Comparison of ENCODE assay signal across 8 mouse cellular contexts in the genomic region with DNA sequence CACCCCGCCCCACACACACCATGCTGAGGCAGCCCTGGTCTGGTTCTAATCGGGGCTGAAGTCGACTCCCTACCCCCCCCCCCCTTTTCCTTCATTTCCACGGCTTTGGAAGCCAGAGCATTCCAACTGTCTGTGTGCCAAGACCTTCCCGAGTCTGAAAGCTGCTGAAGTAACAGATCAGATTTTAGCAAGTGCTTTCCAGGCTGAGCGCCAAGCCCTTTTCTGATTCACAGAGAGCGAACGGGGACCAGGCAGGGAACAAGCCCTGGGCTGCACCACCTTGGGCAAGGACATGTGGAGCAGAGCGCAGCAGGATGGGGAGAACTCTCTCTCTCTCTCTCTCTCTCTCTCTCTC. TPM values are rescaled to one million over a fixed set of nuclear protein-coding genes. Genes with fewer than 3 reads are reported as not detected.
DNase-seq lines count a peak whose midpoint lies in the region; ATAC-seq lines count a peak whose summit lies in the region.

No protein-coding gene starts in this region.

- H3K27ac ChIP-seq in hindbrain, embryonic 14.5 days: no peak overlapping the region; the same call in 1 of the 2 replicates

- WGBS in hindbrain, embryonic 14.5 days: 6% methylated on average over 7 of the region's 9 CpGs

- peak overlapping the region; percentile 67 for H3K4me3 ChIP-seq in hindbrain, embryonic 14.5 days (replicated peaks; ENCODE audit: low read length)

- H3K4me2 ChIP-seq in hindbrain, embryonic 14.5 days (replicated peaks): peak overlapping the region; percentile 67

- peak; percentile 83 to 94 for DNase-seq in adrenal gland, adult (ENCODE audit: inconsistent age in 2 of 2, low spot score in 1 of 2)
- peak; percentile 63 for DNase-seq in cerebellum, adult 9-11 months
- peak; percentile 70 to 84 for DNase-seq in gastrocnemius, adult 8-10 months (ENCODE audit: low spot score in 2 of 2)
- peak; percentile 78 for DNase-seq in hindbrain, embryonic 14.5 days (ENCODE audit: low spot score)
- peak; percentile 35 to 73 for DNase-seq in layer of hippocampus, postnatal 25 days (ENCODE audit: extremely low spot score in 1 of 2, low spot score in 1 of 2)
- DNase-seq in lung, postnatal 4 days: peak; percentile 77 to 84
- DNase-seq in testis, postnatal 14 days (ENCODE audit: low spot score): peak; percentile 72
- DNase-seq in spleen, adult 12 weeks (ENCODE audit: low spot score): no peak

- H3K4me1 ChIP-seq in hindbrain, embryonic 14.5 days (replicated peaks; ENCODE audit: control insufficient read depth, insufficient read depth, low read length): peaks cover 26% of the 10 kb centered on the region

- peak; percentile 31; the same call in 1 of the 2 replicates for ATAC-seq in hindbrain, embryonic 14.5 days (ENCODE audit: low FRiP score)

- 0 out of 2 replicates have a peak, but pooled peaks cover 13% of the 10 kb centered on the region for H3K27me3 ChIP-seq in hindbrain, embryonic 14.5 days (ENCODE audit: control insufficient read depth, insufficient read depth, low read length)

- no peak overlapping the region for H3K9ac ChIP-seq in hindbrain, embryonic 14.5 days

- H3K36me3 ChIP-seq in hindbrain, embryonic 14.5 days (replicated peaks; ENCODE audit: control insufficient read depth, insufficient read depth): peaks cover 19% of the 10 kb centered on the region

- no peaks in the 10 kb centered on the region for H3K9me3 ChIP-seq in hindbrain, embryonic 14.5 days (ENCODE audit: control insufficient read depth, low read length)

RNA-seq across cellular contexts. Expression of a gene that starts 1.1 kb away (rescaled TPM):
- 1 to 10 TPM in 2 of 4 experiments, under 1 TPM in 2; 0.54 to 2.1 (median 0.94) TPM for total RNA-seq in gastrocnemius, adult 8-10 months (2022)
- 9.0 and 10.1 TPM in 2 replicates for polyA plus RNA-seq in hindbrain, embryonic 14.5 days (2014; fragmentation: Nextera tagmentation; extraction: Ambion mirVana)
- 1 to 10 TPM; 3.9 to 4.3 TPM for total RNA-seq in layer of hippocampus, postnatal 25 days (2021)

RNA-seq across cellular contexts. Expression of a gene that starts 16.9 kb away (rescaled TPM):
- total RNA-seq in gastrocnemius, adult 8-10 months (2022): 100 to 1,000 TPM; 118 to 161 (median 130) TPM
- polyA plus RNA-seq in hindbrain, embryonic 14.5 days (2014; fragmentation: Nextera tagmentation; extraction: Ambion mirVana): 418 and 450 TPM in 2 replicates
- 100 to 1,000 TPM; 167 to 170 TPM for total RNA-seq in layer of hippocampus, postnatal 25 days (2021)

RNA-seq across cellular contexts. Expression of a gene that starts 57.3 kb away (rescaled TPM):
- not detected for total RNA-seq in gastrocnemius, adult 8-10 months (2022)
- 21.2 and 23.0 TPM in 2 replicates for polyA plus RNA-seq in hindbrain, embryonic 14.5 days (2014; fragmentation: Nextera tagmentation; extraction: Ambion mirVana)
- total RNA-seq in layer of hippocampus, postnatal 25 days (2021): not detected
